Mouse (Mus musculus): Measurements from ENCODE around the gene Vsig2. TPM values are rescaled to one million over a fixed set of nuclear protein-coding genes. Genes with fewer than 3 reads are reported as not detected.

The Vsig2 gene
- polyA plus RNA-seq, 1 experiment from 2014 or later, result 2.8 TPM

GRCm38 (mm10) chr9:37560617-37561016, 21.6 kb downstream of the Vsig2 start:
- Histone ChIP-seq H3K4me1 (ENCODE audit: insufficient read depth, low read length) (peaks cover under 1% of the 10 kb centered on the region; the same call in 1 of the 2 replicates), H3K4me2 (replicated peaks; ENCODE audit: low read depth, low read length) (no peak overlapping the region), H3K4me3 (ENCODE audit: low read length) (no peak overlapping the region), H3K9me3 (ENCODE audit: low read length) (no peaks in the 10 kb centered on the region), H3K27me3 (ENCODE audit: insufficient read depth, low read length) (no peaks in the 10 kb centered on the region), H3K27ac (ENCODE audit: low read length) (no peak overlapping the region), H3K9ac (replicated peaks; ENCODE audit: low read length) (no peak overlapping the region), H3K36me3 (ENCODE audit: insufficient read depth, low read length) (no peaks in the 10 kb centered on the region)
- WGBS, result 90% methylated on average over 2 of the region's 2 CpGs
- ATAC-seq (ENCODE audit: low FRiP score, low TSS enrichment), result no peak

GRCm38 (mm10) chr9:37563805-37564204, 24.8 kb downstream of the Vsig2 start:
- Histone ChIP-seq H3K4me2 (replicated peaks; ENCODE audit: low read depth, low read length) (no peak overlapping the region), H3K27ac (ENCODE audit: low read length) (no peak overlapping the region), H3K36me3 (ENCODE audit: insufficient read depth, low read length) (no peaks in the 10 kb centered on the region), H3K27me3 (ENCODE audit: insufficient read depth, low read length) (no peaks in the 10 kb centered on the region), H3K9me3 (ENCODE audit: low read length) (no peaks in the 10 kb centered on the region), H3K4me1 (ENCODE audit: insufficient read depth, low read length) (peaks cover 14% of the 10 kb centered on the region), H3K9ac (replicated peaks; ENCODE audit: low read length) (no peak overlapping the region), H3K4me3 (ENCODE audit: low read length) (no peak overlapping the region)
- ATAC-seq (ENCODE audit: low FRiP score, low TSS enrichment), result no peak
- WGBS, result 48% methylated on average over 1 of the region's 1 CpGs

GRCm38 (mm10) chr9:37567019-37567418, 28.0 kb downstream of the Vsig2 start:
- H3K9ac ChIP-seq (replicated peaks; ENCODE audit: low read length), result no peak overlapping the region
- no peak overlapping the region for H3K27ac ChIP-seq (ENCODE audit: low read length)
- ATAC-seq (ENCODE audit: low FRiP score, low TSS enrichment), result no peak
- no peaks in the 10 kb centered on the region for H3K36me3 ChIP-seq (ENCODE audit: insufficient read depth, low read length)
- WGBS, result 79% methylated on average over 2 of the region's 2 CpGs
- H3K27me3 ChIP-seq (ENCODE audit: insufficient read depth, low read length), result no peaks in the 10 kb centered on the region
- no peaks in the 10 kb centered on the region for H3K9me3 ChIP-seq (ENCODE audit: low read length)
- H3K4me2 ChIP-seq (replicated peaks; ENCODE audit: low read depth, low read length), result no peak overlapping the region
- H3K4me1 ChIP-seq (ENCODE audit: insufficient read depth, low read length), result peaks cover 24% of the 10 kb centered on the region
- H3K4me3 ChIP-seq (ENCODE audit: low read length), result no peak overlapping the region

- Histone ChIP-seq H3K27ac (ENCODE audit: low read length) (peak overlapping the region; percentile 25; the same call in 1 of the 2 replicates), H3K9ac (replicated peaks; ENCODE audit: low read length) (no peak overlapping the region), H3K36me3 (ENCODE audit: insufficient read depth, low read length) (no peaks in the 10 kb centered on the region), H3K27me3 (ENCODE audit: insufficient read depth, low read length) (no peaks in the 10 kb centered on the region), H3K9me3 (ENCODE audit: low read length) (no peaks in the 10 kb centered on the region), H3K4me1 (ENCODE audit: insufficient read depth, low read length) (peaks cover 24% of the 10 kb centered on the region), H3K4me2 (replicated peaks; ENCODE audit: low read depth, low read length) (peak overlapping the region; percentile 48), H3K4me3 (ENCODE audit: low read length) (no peak overlapping the region; the same call in 1 of the 2 replicates)
- ATAC-seq (ENCODE audit: low FRiP score, low TSS enrichment), result no peak; the same call in 1 of the 2 replicates
- WGBS, result 25% methylated on average over 5 of the region's 5 CpGs
Measured at GRCm38 (mm10) chr9:37567454-37567853, 28.4 kb downstream of the Vsig2 start.

GRCm38 (mm10) chr9:37567892-37568604, 29.0 kb downstream of the Vsig2 start:
- Histone ChIP-seq H3K36me3 (ENCODE audit: insufficient read depth, low read length) (no peaks in the 10 kb centered on the region), H3K4me1 (ENCODE audit: insufficient read depth, low read length) (peaks cover 24% of the 10 kb centered on the region), H3K9me3 (ENCODE audit: low read length) (no peaks in the 10 kb centered on the region), H3K27ac (ENCODE audit: low read length) (peak overlapping the region; percentile 25; the same call in 1 of the 2 replicates), H3K4me2 (replicated peaks; ENCODE audit: low read depth, low read length) (peak overlapping the region; percentile 48), H3K4me3 (ENCODE audit: low read length) (peak overlapping the region; percentile 24), H3K9ac (replicated peaks; ENCODE audit: low read length) (peak overlapping the region; percentile 52), H3K27me3 (ENCODE audit: insufficient read depth, low read length) (0 out of 2 replicates have a peak, but pooled peaks cover 3% of the 10 kb centered on the region)
- peak; percentile 74 for ATAC-seq (ENCODE audit: low FRiP score, low TSS enrichment)
- 8% methylated on average over 15 of the region's 15 CpGs for WGBS

- Histone ChIP-seq H3K9ac (replicated peaks; ENCODE audit: low read length) (peak overlapping the region; percentile 52; the same call in 1 of the 2 replicates), H3K4me2 (replicated peaks; ENCODE audit: low read depth, low read length) (peak overlapping the region; percentile 48), H3K4me1 (ENCODE audit: insufficient read depth, low read length) (peaks cover 24% of the 10 kb centered on the region), H3K9me3 (ENCODE audit: low read length) (no peaks in the 10 kb centered on the region), H3K27me3 (ENCODE audit: insufficient read depth, low read length) (0 out of 2 replicates have a peak, but pooled peaks cover 3% of the 10 kb centered on the region), H3K4me3 (ENCODE audit: low read length) (no peak overlapping the region), H3K36me3 (ENCODE audit: insufficient read depth, low read length) (no peaks in the 10 kb centered on the region), H3K27ac (ENCODE audit: low read length) (peak overlapping the region; percentile 17; the same call in 1 of the 2 replicates)
- peak; percentile 58 for ATAC-seq (ENCODE audit: low FRiP score, low TSS enrichment)
- WGBS, result 29% methylated on average over 4 of the region's 4 CpGs
Measured at GRCm38 (mm10) chr9:37568605-37569214, 29.7 kb downstream of the Vsig2 start.

- Histone ChIP-seq H3K4me2 (replicated peaks; ENCODE audit: low read depth, low read length) (no peak overlapping the region), H3K36me3 (ENCODE audit: insufficient read depth, low read length) (no peaks in the 10 kb centered on the region), H3K27ac (ENCODE audit: low read length) (no peak overlapping the region), H3K4me1 (ENCODE audit: insufficient read depth, low read length) (peaks cover 24% of the 10 kb centered on the region), H3K27me3 (ENCODE audit: insufficient read depth, low read length) (0 out of 2 replicates have a peak, but pooled peaks cover 3% of the 10 kb centered on the region), H3K4me3 (ENCODE audit: low read length) (no peak overlapping the region), H3K9ac (replicated peaks; ENCODE audit: low read length) (no peak overlapping the region), H3K9me3 (ENCODE audit: low read length) (no peaks in the 10 kb centered on the region)
- ATAC-seq (ENCODE audit: low FRiP score, low TSS enrichment), result no peak
- WGBS, result 44% methylated on average over 2 of the region's 2 CpGs
Measured at GRCm38 (mm10) chr9:37569231-37569835, 30.3 kb downstream of the Vsig2 start.

- H3K9ac ChIP-seq (replicated peaks; ENCODE audit: low read length), result no peak overlapping the region
- 0 out of 2 replicates have a peak, but pooled peaks cover 3% of the 10 kb centered on the region for H3K27me3 ChIP-seq (ENCODE audit: insufficient read depth, low read length)
- no peaks in the 10 kb centered on the region for H3K36me3 ChIP-seq (ENCODE audit: insufficient read depth, low read length)
- H3K27ac ChIP-seq (ENCODE audit: low read length), result no peak overlapping the region
- ATAC-seq (ENCODE audit: low FRiP score, low TSS enrichment), result no peak
- H3K9me3 ChIP-seq (ENCODE audit: low read length), result no peaks in the 10 kb centered on the region
- 65% methylated on average over 3 of the region's 3 CpGs for WGBS
- H3K4me3 ChIP-seq (ENCODE audit: low read length), result no peak overlapping the region
- H3K4me1 ChIP-seq (ENCODE audit: insufficient read depth, low read length), result peaks cover 24% of the 10 kb centered on the region
- no peak overlapping the region for H3K4me2 ChIP-seq (replicated peaks; ENCODE audit: low read depth, low read length)
Measured at GRCm38 (mm10) chr9:37572204-37572876, 33.3 kb downstream of the Vsig2 start.

GRCm38 (mm10) chr9:37576436-37576930, 37.4 kb downstream of the Vsig2 start:
- WGBS, result 26% methylated on average over 14 of the region's 14 CpGs
- H3K9me3 ChIP-seq (ENCODE audit: low read length), result no peaks in the 10 kb centered on the region
- no peak overlapping the region for H3K4me3 ChIP-seq (ENCODE audit: low read length)
- H3K36me3 ChIP-seq (ENCODE audit: insufficient read depth, low read length), result no peaks in the 10 kb centered on the region
- no peak overlapping the region for H3K27ac ChIP-seq (ENCODE audit: low read length)
- no peak overlapping the region for H3K9ac ChIP-seq (replicated peaks; ENCODE audit: low read length)
- peak; percentile 70; the same call in 1 of the 2 replicates for ATAC-seq (ENCODE audit: low FRiP score, low TSS enrichment)
- H3K27me3 ChIP-seq (ENCODE audit: insufficient read depth, low read length), result 0 out of 2 replicates have a peak, but pooled peaks cover 3% of the 10 kb centered on the region
- no peaks in the 10 kb centered on the region for H3K4me1 ChIP-seq (ENCODE audit: insufficient read depth, low read length)
- peak overlapping the region; percentile 20; the same call in 1 of the 2 replicates for H3K4me2 ChIP-seq (replicated peaks; ENCODE audit: low read depth, low read length)

Measured in kidney, embryonic 16.5 days (tissue).